Mouse (Mus musculus) CD4-positive, CD25-positive, alpha-beta regulatory T cell, adult 2 months (primary cell): Measurements from ENCODE around the gene Zfp809.

Experiments used
- DNase-seq: peaks from one replicate; pipeline ENCODE4 v3.0.0-alpha.2; 2012; ENCODE audit warnings: low read depth, low spot score

Gene Zfp809

GRCm38 (mm10) chr9:22261594-22261993 is 36.1 kb downstream of the Zfp809 start:
- no peak for DNase-seq

- DNase-seq = no peak
These were observed 37.1 kb downstream of the Zfp809 start for GRCm38 (mm10) chr9:22262611-22263010.

- no peak for DNase-seq
These were observed 43.4 kb downstream of the Zfp809 start for GRCm38 (mm10) chr9:22268886-22269285.

- DNase-seq = no peak
These were observed 53.2 kb downstream of the Zfp809 start for GRCm38 (mm10) chr9:22278733-22279132.
